Mouse (Mus musculus): Measurements from ENCODE around the gene Nmnat3.

GRCm38 (mm10) chr9:98285606-98286301 lies 1.5 kb upstream of the Nmnat3 start:
- TF ChIP-seq CTCF (IDR thresholded peaks at IDR 0.05; ENCODE audit: low read depth) (no peak), EP300 (IDR thresholded peaks at IDR 0.05; ENCODE audit: low read depth) (no peak)

All from liver, postnatal 0 days (tissue).